Mouse (Mus musculus) 416B (cell line): ENCODE results near the gene Gm21830.
A peak's percentile ranks its signal among the peaks of the same experiment; 100 is the strongest.
"Not testable (repeated sequence)": the region's sequence is repeated elsewhere in the genome, so short reads cannot be mapped to it uniquely, and the experiment has no call there.

Experiments used
- DNase-seq: peaks from one replicate; pipeline ENCODE4 v3.0.0; 2011; ENCODE audit warnings: low read depth

Gene Gm21830

GRCm38 (mm10) chr2:67413425-67413824 is at the start of gene Gm21830:
TSS of gene Gm21830 (plus strand) at chr2:67413725.
- not testable (repeated sequence) for DNase-seq

GRCm38 (mm10) chr2:67364506-67364905 is 49.0 kb upstream of the Gm21830 start:
- DNase-seq = no peak

DNA sequence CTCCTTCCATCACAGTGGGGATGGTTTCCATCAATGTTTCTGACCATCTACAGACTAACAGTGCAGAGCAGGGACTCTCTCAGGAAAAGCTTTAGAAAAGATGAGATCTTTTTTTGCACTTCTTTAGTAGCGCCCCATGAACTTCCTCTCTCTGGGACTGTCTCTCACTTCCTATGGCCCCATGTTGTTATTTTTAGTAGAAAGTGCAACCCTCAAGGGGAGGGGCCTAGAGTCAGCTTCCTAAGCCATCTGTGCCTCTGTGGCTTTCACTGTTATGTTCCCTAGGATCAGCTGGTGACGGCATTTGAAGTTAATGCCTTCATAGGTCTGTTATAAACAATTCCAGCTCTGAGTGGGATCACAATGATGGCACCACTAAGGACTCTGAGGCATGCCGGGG is 35.0 kb upstream of the Gm21830 start:
- DNase-seq = no peak

- no peak for DNase-seq
Measured at GRCm38 (mm10) chr2:67420853-67421252, 7.3 kb downstream of the Gm21830 start.

DNA sequence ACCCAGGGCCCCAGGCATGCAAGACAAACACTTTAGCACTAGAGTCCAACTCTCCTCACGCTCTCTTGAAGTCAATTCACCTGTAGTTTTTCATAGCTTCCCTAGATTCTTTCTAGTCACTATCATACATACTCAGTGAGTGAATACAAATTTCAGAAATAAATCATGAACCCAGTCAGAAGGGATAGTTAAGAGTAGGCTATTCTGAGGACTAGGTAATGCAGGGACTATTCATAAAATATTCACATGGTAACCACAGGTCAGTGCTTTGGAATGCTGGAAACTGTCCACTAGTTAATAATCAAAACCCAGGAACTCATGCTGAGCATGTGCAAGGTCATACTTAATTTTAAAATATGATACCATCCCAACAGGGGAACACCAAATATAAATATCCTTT is 9.3 kb downstream of the Gm21830 start:
- no peak for DNase-seq

DNA sequence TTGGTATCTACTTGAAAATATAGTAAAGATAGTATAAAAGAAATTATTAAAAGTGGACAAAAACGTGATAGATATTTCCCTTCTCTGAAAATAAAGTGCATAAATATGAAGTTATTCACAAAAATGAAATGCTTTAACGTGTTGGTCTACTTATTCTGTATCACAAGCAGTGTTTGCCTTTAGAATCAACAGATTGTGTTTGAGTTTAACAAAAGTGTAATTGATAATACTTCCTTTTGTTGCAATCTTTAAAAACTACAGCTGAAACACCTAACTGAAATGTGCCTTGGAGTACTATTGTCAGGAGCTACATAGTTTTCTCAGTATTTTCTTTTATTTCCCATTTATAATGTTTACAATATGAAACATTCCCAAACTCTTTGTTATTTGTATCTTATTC is 19.6 kb downstream of the Gm21830 start, which contains the start of gene Gm26727:
TSS of gene Gm26727 (minus strand) at position 101 of the 400 bp plus-strand sequence.
- no peak for DNase-seq

DNA sequence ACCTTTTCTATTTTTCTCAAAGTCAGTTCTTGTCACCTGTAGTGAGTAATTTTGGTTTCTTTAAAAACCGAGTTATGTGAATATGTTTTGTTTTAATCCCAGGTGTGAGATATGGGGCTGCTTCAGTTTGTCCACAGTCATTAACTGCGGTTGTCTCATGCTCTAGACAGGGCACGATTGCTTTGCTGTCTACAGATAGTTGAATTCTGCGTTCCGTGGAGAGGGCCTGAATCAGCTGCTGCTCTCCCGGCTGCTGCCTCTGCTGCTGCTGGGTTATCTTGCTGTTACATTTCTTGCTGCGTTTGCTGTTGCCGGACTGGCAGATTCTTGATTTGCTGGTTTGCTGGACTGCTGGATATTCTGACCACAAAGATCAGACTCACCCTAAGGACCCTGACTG is 24.8 kb downstream of the Gm21830 start:
- no peak for DNase-seq

DNA sequence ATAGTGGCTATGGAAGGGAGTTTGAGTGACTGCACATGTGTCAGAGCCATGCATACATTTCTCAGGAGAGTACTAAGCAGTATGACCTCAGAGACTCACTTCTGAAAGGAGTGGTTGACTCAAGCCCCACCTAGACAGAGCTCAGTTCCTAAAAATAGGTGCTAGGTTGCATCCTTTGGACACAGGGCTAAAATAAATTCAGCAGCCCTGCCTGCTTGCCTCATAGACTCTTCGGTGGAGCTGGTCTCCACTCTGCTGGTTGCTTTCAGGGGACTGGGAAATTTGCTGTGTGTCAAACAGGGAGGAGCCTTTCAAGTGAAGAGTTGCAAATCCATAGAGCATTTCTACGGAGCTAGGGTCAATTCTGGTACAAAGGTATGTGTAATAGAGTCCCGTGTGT is 32.3 kb downstream of the Gm21830 start, which contains the start of gene Xirp2:
TSS of gene Xirp2 (plus strand) at position 223 of the 400 bp plus-strand sequence.
- DNase-seq = no peak

DNA sequence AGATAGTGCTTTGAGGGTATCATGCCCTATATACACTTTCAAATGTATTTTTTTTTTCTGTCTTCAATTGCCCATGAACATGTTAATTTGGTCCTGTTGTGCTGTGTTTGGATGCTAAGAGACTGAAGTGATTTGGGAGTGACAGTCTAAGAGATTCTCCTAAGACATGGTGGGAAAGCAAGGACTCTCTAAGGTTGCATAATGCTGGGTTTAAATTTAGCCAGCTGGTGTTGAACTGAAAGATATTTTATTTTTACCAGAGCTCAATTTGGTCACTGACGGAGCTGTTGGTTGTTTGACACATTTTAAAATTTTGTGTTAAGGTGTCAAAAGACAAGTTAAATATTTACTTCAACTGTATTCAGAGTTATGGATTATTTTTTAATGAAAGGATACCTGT is 33.2 kb downstream of the Gm21830 start:
- DNase-seq = no peak

DNA sequence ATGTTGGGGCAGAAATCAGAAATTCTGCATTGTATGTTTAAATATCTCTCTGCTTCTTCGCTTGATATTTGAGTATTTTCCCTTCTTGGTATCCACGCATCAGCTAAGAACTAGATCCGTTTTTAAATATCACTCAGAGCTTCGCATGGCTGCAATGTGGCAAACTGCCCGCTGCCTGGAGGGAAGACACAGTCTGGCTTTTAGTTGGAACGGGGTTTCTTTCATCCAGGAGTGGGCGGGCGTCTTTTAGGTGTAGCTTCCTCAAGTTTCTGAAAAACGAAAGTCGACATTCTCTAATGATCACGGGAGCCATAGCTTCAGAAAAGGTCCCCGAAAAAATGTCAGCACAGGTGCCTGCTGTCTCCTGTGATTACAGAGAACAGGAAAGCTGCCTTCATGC is 33.7 kb downstream of the Gm21830 start:
- DNase-seq = no peak

- DNase-seq = no peak
Measured at GRCm38 (mm10) chr2:67460857-67461256, 47.3 kb downstream of the Gm21830 start.

DNA sequence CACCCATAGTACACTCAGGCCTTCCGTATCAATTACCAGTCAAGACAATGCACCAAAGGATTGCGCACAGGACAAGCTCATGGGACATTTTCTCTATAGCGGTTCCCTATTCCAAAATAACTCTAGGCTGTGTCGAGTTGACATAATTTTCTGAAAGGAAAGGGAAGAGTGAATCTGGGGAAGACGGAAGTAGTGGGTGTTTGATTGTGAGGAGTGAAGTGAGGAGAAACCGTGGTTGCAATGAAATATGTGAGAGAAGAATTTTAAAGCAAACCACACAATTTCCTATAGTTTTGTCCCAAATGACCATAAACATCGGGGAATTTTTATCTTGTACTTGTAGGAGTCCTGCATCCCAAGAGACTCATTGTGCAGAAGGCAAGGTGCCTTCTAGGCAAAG is 53.5 kb downstream of the Gm21830 start:
- no peak for DNase-seq

DNA sequence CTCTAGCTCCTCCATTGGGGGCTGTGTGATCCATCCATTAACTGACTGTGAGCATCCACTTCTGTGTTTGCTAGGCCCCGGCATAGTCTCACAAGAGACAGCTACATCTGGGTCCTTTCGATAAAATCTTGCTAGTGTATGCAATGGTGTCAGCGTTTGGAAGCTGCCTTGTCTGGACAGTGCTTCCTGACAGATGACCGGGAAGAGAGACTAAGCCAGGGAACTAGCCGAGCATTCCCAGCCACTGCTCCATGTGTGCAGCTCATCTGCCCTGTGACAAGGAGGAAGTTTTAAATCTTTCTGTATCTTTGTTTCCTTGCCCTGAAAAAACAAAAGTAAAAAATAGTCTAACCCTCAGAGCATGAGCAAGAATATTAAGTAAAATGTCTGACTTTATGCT is 56.5 kb downstream of the Gm21830 start:
- not testable (repeated sequence) for DNase-seq

- DNase-seq = peak; percentile 56
Measured at GRCm38 (mm10) chr2:67477753-67478152, 64.2 kb downstream of the Gm21830 start.

DNA sequence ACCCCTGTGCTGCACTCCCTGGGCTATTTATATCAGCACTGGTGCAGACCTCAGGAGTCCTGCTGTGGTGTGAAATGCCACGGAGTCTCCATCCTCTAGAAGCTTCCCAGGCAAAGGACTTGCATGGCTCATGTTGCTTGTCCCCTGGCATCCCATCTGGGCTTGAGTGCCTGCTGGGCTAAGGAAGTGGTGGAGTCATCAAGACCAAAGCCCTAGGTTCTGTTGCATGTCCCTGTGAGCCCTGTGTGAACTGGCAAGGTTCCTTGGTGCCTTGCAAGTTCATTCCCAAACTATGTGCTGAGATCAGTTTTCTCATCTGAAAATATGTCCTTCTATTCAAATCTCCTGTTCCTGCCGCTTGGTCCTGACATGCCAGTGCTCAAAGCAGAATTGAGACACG is 67.5 kb downstream of the Gm21830 start:
- DNase-seq = no peak
